Mouse (Mus musculus) monocyte, adult 59 days (primary cell): ENCODE data around the gene Bco2. TPM values are rescaled to one million over a fixed set of nuclear protein-coding genes. Genes with fewer than 3 reads are reported as not detected.

Experiments used
- total RNA-seq, 2 experiments: library from RNA; stranded (reverse); gene quantifications; one replicate each; pipeline ENCODE4 v1.2.4; 2023

Gene Bco2
- 1 to 10 TPM; 7.6 to 8.3 TPM for total RNA-seq

DNA sequence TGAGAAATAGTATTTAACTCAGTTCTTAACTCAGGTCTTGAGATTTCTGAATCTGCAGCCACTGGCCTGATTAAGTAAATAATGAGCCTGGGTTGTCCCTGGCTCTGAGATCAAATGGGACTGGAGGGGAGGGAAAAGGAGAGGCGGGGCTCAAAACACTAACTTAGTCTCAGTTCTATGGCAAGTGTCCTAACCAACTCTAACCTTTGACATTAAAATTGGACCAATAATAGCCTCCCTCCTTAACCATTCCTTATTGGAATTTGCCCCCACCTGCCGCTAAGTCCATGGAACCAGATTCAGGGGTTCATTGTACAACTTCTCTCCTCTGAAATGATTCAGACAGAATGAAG lies at the start of gene Bco2:
Bco2 (minus strand) TSS at position 88 of the 353 bp plus-strand sequence.

GRCm38 (mm10) chr9:50603189-50603997 lies 48.4 kb upstream of the Bco2 start, which contains the start of the genes Sdhd and Timm8b:
TSS of gene Sdhd (minus strand) at chr9:50603812.
TSS of gene Timm8b (plus strand) at chr9:50603910.

GRCm38 (mm10) chr9:50561145-50561917 lies 6.3 kb upstream of the Bco2 start, which contains the start of gene Tex12:
TSS of gene Tex12 (minus strand) at chr9:50561325.

GRCm38 (mm10) chr9:50554241-50555093 lies 514 bp downstream of the Bco2 start, which contains the start of gene Il18:
TSS of gene Il18 (plus strand) at chr9:50554827.

GRCm38 (mm10) chr9:50528293-50528892 lies 26.6 kb downstream of the Bco2 start, which contains the start of gene Pts:
TSS of gene Pts (minus strand) at chr9:50528724.

DNA sequence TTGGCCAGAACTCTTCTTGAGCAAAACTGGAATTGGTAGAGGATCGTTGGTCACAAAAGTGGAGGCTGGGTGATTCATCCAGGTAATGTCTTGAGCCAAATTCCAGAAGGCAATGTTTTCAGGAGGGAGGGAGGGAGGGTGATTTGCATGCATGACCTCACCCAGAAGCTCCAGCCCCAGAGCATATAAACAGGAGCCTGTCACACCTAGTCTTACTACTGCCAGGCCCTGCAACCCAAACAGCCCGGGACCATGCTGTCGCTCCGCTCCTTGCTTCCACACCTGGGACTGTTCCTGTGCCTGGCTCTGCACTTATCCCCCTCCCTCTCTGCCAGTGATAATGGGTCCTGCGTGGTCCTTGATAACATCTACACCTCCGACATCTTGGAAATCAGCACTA lies 60.7 kb downstream of the Bco2 start, which contains the start of gene Plet1:
Plet1 (plus strand) TSS at position 215 of the 400 bp plus-strand sequence.

Other genes starting within 250 kb of the Bco2 start
- 1,000 to 10,000 TPM; 1,802 to 1,877 TPM for gene Rpl10-ps3, start 210.2 kb downstream of the Bco2 start, total RNA-seq
- not detected for gene Plet1, start 60.7 kb downstream of the Bco2 start, total RNA-seq
- gene Pts, start 26.5 kb downstream of the Bco2 start, total RNA-seq, result 10 to 100 TPM; 46.4 to 59.4 TPM
- 10 to 100 TPM; 75.6 to 81.6 TPM for gene Il18, start 354 bp downstream of the Bco2 start, total RNA-seq
- gene Tex12, start 6.1 kb upstream of the Bco2 start, total RNA-seq, result not detected
- gene Sdhd, start 48.6 kb upstream of the Bco2 start, total RNA-seq, result 10 to 100 TPM; 70.1 to 82.1 TPM
- 10 to 100 TPM; 51.5 to 54.9 TPM for gene Timm8b, start 48.7 kb upstream of the Bco2 start, total RNA-seq
- under 1 TPM in 1 of 2 experiments, not detected in 1; 0.43 TPM for gene Pih1d2, start 62.1 kb upstream of the Bco2 start, total RNA-seq
- 10 to 100 TPM; 19.4 to 23.7 TPM for gene Nkapd1, start 62.3 kb upstream of the Bco2 start, total RNA-seq
- 10 to 100 TPM; 27.2 to 27.5 TPM for gene Dlat, start 104.6 kb upstream of the Bco2 start, total RNA-seq
- not detected for gene Dixdc1, start 184.3 kb upstream of the Bco2 start, total RNA-seq
- not detected for gene 2310030G06Rik, start 191.4 kb upstream of the Bco2 start, total RNA-seq
- 1 to 10 TPM; 2.0 to 4.1 TPM for gene Cryab, start 196.1 kb upstream of the Bco2 start, total RNA-seq
- not detected for gene Hspb2, start 197.2 kb upstream of the Bco2 start, total RNA-seq
- gene Fdxacb1, start 213.1 kb upstream of the Bco2 start, total RNA-seq, result 10 to 100 TPM in 1 of 2 experiments, 1 to 10 TPM in 1; 10.0 to 12.1 TPM
- gene Alg9, start 219.8 kb upstream of the Bco2 start, total RNA-seq, result 10 to 100 TPM; 13.0 to 18.8 TPM
- gene 1110032A03Rik, start 220.3 kb upstream of the Bco2 start, total RNA-seq, result 10 to 100 TPM in 1 of 2 experiments, 1 to 10 TPM in 1; 9.5 to 15.7 TPM